Mouse (Mus musculus) thymus, postnatal 25 days (tissue): ENCODE measurements around the gene Ctsz.

Source experiments
- DNase-seq: peaks from one replicate; pipeline ENCODE4 v3.0.0; 2022

The Ctsz gene

DNA sequence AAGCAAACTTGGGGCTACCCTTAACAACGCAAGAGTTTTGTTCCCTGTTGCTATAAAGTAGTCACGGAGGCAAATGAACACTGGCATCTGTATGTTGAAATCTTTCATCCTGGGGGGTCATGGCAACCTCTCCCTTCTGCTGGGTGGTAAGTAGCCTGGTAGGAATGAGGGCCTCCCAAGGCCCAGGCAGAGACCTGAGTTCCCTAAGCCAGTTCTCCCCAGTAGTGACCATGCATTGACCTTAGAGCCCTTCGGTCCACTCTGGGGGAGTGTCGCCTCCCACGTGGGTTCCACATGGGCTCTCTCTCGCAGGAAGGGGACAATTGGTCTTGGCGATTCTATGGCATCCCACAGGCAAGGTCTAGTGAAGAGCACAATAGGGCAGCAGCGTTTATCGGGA, 1.1 kb upstream of the Ctsz start:
- no peak for DNase-seq

DNA sequence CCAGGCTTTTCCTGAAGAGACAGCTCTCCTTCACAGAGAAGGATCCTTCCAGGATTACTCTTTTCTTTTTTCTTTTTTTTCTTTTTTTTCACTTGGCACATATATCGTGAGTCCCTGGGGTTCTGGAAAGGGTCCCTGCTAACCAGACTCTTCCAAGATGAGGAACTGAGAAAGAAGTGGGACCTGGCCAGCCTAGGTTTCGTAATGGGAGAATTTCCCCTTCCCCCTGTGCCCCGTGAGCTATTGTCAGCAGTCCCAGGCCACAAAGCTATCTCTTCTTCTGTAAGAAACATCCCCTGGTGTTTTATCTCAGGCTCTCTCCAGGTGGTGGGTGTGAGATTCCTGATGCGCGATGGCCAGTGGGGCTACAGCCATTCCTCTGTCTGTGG, 605 bp upstream of the Ctsz start:
- no peak for DNase-seq

DNA sequence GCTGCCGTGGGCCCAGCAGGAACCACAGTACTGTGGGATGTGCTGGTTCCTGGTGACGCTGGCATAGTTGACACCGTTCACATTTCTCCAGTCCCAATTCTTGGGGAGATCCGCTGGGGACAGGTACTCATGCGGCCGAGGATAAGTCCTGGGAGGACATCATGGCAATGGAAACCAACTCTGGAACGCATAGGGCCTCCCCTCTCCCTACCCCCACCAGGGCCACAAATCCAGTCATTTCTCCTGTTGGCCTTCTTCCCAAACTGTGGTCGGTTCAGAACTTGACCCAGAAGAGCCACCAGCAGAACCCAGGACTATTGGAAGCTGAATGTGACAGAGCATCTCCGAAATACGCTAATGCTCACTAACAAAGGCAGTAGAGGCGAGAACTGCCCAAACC, 658 bp downstream of the Ctsz start:
- DNase-seq: no peak

DNA sequence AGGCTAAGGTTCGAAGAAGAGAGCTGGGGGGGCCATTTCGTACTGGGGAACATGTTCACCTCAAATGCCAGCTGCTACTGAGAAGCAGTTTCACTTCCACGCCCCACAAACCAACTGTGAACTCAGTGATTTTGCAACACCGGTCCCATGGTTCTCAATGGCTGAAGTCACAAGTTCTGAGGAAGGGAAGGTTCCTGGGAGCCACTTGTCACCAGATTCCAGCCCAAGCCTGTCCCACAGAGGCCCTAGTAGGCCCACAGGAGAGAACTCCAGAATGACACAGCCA, 1.2 kb downstream of the Ctsz start:
- DNase-seq: no peak

DNA sequence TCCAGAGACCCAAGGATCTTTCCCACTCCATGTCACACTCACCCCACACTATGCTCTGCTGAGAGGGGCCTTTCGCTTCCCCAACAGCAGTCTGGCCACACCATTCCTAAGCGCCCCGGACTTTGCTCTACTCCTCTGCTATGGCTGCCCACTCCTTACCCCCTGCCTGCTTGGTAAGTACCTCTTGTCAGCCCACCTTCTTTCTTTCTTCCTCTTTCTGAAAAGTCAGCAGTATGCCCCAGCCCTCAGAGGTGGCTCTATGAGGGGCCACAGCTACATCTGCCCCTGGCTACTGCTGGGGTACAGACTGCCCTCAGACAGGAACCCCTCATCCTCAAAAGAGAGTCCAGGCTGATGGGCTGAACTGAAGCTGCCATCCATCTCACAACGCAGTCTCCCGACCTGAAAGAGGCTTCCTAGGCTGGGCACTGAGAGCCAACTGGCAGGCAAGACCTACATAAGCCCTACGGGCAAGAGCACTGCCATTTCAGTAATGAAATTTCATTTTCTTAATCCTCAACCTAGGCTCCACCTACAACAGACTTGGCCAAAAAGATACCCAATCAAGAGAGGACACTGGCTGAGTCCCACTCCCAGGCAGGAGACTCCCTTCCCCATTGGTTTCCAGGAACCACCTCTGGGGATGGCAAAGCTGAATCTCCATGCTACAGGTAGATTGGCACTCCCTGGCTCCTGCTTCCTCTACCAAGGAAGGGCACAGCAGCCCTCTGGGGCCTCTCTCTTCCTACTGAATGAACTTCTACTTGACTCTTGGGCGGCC, 1.7 kb downstream of the Ctsz start:
- no peak for DNase-seq

DNA sequence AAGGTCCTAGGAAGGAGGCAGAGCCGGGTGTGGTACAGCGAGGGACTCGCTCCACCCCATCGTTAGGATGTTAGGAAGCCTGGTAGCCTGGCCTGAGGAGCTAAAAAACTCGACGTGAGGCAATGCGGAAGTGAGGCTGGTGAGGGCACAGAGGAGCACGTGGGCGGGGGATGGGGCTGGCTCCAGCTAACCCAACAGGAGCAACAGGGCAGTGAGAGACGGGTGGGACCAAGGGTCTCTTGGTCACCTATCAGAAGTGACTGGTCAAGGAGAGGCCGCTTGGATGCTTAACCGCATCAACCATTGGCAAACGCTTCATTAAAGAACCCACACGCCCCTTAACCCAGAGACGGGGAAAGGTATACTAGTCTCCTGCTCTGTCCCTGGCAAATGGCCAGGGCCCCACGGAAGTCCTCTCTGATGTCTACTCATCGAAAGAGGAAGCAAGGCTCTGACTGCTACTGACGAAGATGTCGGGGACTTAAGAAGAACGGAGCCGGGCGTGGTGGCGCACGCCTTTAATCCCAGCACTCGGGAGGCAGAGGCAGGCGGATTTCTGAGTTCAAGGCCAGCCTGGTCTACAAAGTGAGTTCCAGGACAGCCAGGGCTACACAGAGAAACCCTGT, 2.6 kb downstream of the Ctsz start:
- no peak for DNase-seq

DNA sequence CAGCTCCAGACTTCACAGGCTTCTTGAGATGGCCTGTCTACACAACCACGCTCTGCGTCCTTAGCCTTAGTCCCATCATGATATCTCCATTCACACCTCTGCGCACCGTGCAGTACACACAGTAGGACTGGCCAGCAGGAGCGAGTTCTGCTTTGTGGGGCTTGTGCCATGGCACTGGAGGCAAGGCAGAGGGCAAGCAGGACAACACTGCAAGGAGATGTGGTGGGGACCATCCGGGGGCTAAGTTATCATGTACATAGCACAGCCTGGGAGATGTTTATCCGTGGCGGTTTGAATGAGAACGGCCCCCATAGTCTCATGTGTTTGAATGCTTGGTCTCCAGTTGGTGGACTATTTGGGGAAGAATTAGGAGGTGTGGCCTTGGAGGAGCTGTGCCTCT, 3.9 kb downstream of the Ctsz start:
- DNase-seq: no peak

DNA sequence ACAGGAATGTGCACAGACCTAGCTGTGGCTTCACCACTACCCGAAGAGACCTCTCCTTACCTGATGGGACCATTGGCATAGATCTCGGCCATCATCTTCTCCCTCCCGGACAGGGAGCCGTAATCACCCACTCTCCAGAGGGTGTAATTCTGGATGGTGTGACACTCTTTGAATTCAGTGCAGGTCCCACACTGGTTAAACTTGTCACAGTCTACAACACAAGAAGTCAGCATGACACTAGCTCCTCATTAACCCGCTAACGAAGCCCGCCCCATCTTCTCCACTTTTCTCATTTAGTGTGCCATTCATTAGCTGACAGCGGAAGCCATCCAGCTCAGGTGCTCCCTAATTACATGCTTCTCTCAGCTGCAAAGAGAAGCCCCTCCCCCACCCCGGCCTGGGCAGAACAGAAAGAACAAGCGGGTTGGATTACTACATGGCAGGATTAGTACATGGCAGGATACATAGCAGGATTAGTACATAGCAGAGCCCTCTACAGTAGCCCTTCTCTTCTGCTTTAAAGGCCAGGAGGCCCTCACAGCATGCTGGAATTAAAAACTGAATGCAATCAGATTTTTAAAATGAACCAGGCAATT, 9.7 kb downstream of the Ctsz start:
- no peak for DNase-seq

DNA sequence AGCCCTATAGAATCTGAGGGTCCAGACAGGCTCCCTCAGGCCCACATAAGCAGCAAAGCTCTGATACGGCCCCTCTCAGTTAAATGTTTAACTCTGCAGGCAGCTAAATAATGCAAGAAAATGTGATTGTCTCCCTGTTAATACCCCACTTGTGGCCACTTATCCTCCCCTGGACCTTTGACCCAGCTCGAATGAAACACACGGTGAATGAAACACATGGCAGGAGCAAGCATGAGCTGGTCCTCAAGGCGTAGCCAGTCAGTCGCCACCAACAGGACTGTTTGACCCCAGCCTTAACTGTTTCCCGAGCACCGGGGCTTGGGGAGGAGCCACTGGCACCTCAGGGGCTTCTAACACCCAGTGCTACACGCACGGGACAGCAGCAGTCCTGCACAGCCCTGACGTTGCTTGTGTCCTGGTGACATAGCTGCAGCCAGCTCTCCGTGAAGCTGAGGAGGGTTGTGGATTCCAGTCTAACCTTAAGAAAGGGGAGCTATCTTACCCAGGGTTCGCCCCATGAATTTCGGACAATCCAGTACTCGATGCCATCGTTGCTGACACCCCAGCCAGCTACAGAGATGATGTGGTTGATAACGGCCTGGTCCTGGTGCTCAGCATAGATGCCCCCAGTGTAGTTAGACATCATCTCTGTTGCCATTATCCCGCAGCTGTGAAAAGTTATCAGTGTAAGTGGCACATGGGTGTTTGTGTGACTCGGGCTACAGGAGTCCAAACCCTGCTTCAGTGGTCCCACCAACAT, 10.6 kb downstream of the Ctsz start:
- DNase-seq: no peak

DNA sequence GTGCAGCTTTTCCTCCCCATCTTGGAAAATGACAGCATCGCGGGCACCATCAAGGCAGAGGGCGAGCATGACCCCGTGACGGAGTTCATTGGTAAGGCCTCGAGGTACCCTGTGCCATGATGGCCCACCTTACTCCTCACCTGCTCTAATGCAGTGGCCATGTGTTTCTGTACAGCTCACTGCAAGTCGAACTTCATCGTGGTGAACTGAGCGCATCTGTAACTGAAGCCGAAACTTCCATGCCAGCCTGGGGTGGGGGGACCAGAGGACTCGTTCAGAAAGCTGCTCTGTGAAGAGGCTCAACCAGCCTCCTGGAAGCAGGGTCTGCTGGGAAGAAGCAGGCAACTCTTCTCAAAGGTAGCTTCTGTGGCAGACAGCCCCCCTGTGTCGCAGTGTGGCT, 12.0 kb downstream of the Ctsz start:
- DNase-seq: no peak

DNA sequence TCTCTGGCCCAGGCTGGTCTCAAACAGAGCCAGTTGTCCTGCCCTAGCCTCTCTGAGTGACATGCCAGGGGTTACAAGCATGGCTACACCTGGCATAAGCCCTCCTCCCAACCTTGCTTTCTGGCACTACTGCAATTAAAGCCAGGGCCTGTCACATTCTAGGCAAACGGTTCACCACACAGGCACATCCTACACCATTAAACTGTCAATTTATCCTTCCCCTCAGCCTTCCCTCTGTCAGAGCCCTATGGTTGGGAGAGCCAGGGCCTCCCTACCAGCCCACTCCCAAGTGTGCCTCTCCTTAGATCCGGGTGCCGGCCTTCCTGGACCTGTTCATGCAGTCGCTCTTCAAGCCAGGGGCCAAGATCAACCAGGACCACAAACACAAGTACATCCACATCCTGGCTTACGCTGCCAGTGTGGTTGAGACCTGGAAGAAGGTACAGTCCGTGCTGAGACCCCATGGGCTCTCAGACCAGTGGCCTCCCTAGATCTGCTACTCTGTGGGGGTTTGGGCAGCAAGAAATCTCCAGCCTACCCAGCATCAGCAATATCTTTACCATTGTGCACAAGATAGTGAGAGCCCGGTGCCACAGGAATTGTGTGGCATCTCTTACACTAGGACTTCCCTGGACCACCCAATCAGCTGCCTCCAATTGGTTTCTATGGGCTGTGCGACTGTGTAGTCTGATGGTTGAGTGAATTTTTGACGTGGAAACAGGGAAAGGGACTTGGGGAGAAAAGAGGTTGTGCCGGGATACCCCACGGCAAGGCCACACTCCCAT, 14.3 kb downstream of the Ctsz start:
- no peak for DNase-seq

DNA sequence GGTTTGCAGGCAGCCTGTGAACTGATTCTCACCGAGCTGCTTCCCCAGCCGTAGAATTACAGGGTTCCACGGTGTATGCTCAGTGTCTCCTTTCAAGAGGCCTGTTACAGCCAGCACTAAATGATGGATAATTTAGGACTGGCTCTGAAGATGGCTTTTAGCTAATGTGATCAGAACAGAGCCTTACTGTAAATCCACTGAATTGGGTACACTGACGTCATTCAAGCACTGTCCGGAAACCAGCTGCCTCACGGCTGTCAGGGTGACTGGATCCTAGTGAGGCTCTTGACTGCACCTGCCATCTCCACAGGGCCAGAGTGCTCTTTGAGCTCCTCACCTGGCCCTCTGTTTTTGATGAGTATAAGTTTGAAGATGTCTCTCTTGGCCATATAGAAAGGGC, 17.7 kb downstream of the Ctsz start:
- no peak for DNase-seq

DNA sequence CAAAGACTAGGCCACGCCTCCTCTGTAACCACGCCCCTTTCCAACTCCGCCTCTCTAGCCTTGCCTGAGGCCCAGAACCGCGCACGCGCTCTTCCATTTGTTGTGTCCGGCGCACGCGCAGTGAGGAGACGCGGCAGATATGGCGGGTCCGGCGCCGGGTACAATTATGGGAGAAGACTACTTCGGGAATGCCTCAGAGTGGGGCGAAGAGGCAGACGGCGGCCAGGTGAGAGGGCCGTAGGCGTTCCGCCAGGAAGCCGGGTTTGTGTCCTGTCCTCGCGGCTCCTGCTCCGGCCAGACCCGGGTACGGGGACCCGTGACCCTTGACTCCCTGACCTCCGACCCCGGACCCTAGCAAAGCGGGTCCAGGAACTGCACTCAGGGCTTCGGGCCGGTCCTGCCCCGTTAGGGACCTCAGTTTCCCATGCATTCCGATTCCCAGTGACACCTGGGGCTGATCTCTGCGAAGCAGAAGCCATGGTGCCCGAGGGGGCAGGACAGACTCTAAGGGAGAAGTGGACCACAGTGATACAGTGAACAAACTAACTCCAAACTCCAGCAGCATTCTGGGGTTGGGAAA, 23.0 kb downstream of the Ctsz start, which contains the start of gene Nelfcd:
TSS of gene Nelfcd (plus strand) at position 74 of the 580 bp plus-strand sequence.
- DNase-seq: peak; percentile 95

DNA sequence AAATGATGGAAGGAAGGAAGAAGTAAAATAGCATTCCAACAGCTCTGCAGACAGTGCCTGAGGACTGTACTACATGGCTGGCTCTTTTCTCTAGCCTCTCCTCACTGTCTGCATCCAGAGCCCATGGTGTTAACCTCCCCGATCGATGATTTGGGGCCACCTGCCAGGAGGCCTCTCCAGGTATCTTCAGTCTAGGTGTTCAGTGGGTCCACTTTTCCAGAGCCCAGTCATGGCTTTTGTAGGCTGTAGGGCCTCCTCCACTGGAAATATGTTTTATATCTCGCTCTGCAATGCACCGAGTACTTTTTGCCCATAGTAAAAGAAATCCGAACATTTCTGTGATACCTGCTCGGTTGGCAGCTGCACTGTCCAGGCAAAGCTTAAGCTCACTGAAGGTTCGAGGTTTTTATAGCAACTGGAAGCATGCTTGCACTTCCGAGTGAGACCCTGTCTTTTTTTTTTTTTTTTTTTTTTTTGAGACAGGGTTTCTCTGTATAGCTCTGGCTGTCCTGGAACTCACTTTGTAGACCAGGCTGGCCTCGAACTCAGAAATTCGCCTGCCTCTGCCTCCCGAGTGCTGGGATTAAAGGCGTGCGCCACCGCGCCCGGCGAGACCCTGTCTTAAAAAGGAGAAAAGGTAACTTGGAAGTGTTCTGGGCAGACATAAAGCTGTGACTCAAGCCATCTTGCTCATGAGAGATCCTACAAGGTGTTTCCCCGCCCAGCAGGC, 23.7 kb downstream of the Ctsz start:
- no peak for DNase-seq

DNA sequence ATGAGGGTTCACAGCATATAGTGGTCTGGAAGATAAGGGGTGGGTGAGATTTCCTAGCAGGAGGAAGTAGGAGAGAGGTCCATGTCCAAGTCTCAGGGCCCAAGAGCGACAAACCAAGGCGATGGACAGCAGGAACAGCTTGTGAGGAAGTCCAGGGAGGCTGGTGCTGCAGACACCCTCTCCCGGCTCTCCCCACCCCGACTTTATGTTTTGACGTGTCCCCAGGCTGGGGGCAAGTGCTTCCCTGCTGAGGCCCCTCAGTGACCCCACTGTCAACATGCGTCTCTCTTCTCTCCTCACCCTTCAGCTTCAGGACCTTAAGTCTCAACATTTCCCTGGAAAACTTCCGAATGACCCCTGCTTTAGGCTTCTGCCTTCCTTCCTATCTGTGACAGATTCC, 25.7 kb downstream of the Ctsz start:
- DNase-seq: no peak

DNA sequence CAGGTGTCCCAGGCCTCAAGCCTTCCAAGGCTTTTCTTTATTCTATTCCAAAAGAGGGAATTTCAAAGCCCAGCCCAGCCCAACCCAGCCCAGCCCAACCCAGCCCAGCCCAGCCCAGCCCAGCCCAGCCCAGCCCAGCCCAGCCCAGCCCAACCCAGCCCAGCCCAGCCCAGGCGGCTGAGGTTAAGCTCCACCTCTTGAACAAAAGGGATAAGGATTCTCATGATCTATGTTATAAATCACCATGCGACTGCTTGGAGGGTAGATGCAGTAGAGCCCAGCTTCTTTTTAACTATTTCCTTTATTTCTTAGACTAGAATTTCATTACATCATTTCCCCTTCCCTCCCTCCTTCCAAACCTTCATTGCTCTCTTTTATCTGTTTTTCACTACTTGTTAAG, 28.6 kb downstream of the Ctsz start:
- no peak for DNase-seq

DNA sequence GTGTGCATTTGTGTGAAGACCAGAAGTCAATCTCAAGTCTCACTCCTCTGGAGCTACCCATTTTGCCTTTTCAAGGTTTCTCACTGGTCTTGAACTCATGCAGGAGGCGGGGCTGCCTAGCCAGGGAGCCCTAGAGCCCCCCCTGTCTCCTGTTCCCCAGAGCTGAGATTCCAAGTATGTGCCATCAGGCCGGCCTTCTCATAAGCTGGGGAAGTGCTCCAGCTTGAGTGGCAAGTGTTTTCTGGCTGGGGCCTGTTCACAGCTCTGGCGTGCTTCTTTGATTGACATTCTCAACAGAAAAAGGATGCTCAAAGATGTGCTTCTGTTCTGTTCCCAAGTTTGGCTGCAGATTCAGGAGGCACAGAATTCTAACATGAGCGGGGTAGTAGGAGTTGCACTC, 38.4 kb downstream of the Ctsz start:
- DNase-seq: no peak

DNA sequence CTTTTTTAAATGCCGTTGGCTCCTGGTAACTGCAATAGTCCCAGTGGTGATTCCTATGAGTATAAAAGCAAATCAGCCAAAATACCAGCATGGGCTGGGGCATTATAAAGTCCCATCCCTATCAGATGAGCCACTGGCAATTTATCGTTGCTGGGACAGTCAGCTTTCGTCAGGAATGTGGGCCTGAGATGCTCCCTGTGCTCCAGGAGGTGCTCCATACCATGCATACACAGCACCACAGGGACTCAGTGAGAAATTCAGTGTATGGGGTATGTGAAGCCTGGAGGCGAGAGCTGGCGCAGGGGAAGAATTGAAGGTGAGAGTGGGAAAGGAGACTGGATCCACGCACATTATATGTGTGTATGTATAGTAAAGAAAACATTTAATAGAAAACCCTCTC, 41.0 kb downstream of the Ctsz start:
- no peak for DNase-seq

DNA sequence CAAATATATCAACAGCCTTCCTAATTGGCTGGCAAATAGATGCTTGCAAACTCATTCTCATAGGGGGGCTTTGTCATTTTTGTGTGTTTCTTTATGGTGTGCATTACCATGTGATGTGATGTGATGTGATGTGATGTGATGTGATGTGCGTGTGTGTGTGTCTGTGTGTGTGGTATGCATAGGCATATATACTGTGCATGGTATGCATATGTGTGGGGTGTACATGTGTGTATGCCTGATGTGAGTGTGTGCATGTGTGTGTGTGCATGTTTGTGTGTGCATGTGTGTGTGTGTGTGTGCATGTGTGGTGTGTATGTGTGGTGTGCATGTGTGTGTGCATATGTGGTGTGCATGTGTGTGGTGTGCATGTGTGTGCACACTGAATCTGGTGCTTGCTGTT, 41.8 kb downstream of the Ctsz start:
- no peak for DNase-seq

DNA sequence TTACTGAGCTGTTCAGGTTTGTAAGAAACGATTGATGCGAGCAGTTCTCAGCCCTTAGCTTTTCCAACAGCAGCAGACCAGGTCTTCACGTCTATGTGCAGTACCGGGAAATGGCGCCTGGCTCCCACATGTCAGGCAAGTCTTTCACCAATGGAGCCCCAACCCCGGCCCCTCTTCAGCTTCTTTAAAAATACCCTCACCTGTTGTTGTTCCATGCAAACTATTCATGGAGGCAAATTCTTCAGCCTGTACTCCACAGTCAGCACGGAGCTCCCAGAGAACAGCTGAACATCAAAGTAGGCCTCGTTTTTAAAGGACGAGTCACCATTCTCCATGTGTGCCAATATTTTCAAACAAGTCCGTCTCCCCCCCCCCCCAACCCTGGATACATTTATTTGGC, 42.2 kb downstream of the Ctsz start:
- no peak for DNase-seq

DNA sequence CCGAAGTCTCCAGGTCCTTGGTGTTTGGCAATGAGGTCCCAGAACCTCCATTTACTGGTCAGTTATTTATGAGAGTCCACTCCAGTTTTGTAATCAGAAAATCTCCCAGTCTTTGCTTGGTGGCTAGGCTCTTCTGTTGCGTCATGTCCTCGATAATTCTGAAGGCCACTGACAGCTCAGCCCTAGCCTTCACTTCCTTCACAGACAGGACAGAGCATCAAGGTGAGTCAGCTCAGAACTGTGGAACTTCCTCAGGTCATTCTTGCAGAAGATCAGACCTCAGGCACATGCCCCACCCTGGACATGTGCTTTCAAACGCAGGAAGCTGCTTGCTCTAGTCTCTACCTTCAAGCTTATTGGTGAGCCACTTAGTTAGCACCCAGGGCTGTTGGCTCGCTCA, 45.5 kb downstream of the Ctsz start:
- no peak for DNase-seq

DNA sequence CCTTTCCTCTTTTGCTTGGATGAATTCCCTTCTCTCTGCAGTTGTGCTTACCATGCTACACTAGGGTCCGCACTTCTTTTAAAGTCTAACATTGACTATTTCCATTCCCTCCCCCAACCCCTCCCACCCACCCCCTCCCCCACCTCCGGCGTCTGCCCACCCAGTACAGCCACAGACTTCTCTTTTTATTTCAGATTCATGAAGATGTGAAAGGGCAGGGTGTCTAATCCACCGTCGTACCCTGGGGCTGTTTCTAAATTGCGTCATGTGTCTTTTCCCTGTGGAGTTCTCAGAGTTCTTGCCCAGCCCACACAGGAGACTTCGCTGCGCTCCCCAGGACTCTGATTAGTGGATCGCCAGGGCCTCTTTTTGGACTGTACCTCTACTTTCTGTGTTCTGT, 46.3 kb downstream of the Ctsz start:
- no peak for DNase-seq
